Mouse (Mus musculus) limb, embryonic 14.5 days (tissue): ENCODE data around the gene Ces2b. TPM values are rescaled to one million over a fixed set of nuclear protein-coding genes. Genes with fewer than 3 reads are reported as not detected.
A peak's percentile ranks its signal among the peaks of the same experiment; 100 is the strongest.

Experiments
- ATAC-seq: fragments of 200-750 bp; cut with Nextera tagmentation; 2 replicates; pipeline ENCODE4 v1.8.0; 2017; ENCODE audit warnings: low read depth, moderate number of reproducible peaks, moderate TSS enrichment; ENCODE audit not compliant: low FRiP score
- DNase-seq: peaks from one replicate; pipeline ENCODE4 v3.0.0-alpha.2; 2015; ENCODE audit warnings: low spot score
- H3K27ac ChIP-seq: fragments of 300-500 bp; sonication (generic); replicated peaks from 2 replicates; pipeline ENCODE4 v1.5.1; 2014; ENCODE audit warnings: low read depth, mild to moderate bottlenecking, low read length, moderate library complexity, mixed read lengths
- H3K27me3 ChIP-seq: fragments of 300-500 bp; sonication (generic); 2 replicates; pipeline ENCODE4 v1.6.1; 2014; ENCODE audit warnings: low read length, mixed read lengths; ENCODE audit not compliant: control insufficient read depth, insufficient read depth
- H3K36me3 ChIP-seq: fragments of 300-500 bp; sonication (generic); 2 replicates; pipeline ENCODE4 v1.6.1; 2014; ENCODE audit warnings: mild to moderate bottlenecking, low read length, moderate library complexity, mixed read lengths; ENCODE audit not compliant: control insufficient read depth, insufficient read depth
- H3K4me1 ChIP-seq: fragments of 300-500 bp; sonication (generic); 2 replicates; pipeline ENCODE4 v1.6.1; 2014; ENCODE audit warnings: antibody characterized with exemption, low read length, mixed read lengths; ENCODE audit not compliant: control insufficient read depth, insufficient read depth
- H3K4me2 ChIP-seq: fragments of 300-500 bp; sonication (generic); replicated peaks from 2 replicates; pipeline ENCODE4 v1.6.1; 2014; ENCODE audit warnings: low read depth, mild to moderate bottlenecking, low read length, moderate library complexity; ENCODE audit not compliant: severe bottlenecking
- H3K4me3 ChIP-seq: fragments of 300-500 bp; sonication (generic); replicated peaks from 2 replicates; pipeline ENCODE4 v1.5.1; 2014; ENCODE audit warnings: low read length
- H3K9ac ChIP-seq: fragments of 300-500 bp; sonication (generic); 2 replicates; pipeline ENCODE4 v1.6.1; 2014; ENCODE audit warnings: mild to moderate bottlenecking, low read depth, low read length, moderate library complexity; ENCODE audit not compliant: severe bottlenecking
- H3K9me3 ChIP-seq: fragments of 300-500 bp; sonication (generic); 2 replicates; pipeline ENCODE4 v1.6.1; 2016; ENCODE audit warnings: low read length; ENCODE audit not compliant: control insufficient read depth
- POLR2A ChIP-seq: fragments of 200-500 bp; IDR thresholded peaks from 2 replicates; pipeline ENCODE4 v1.8.0; 2012; ENCODE audit warnings: inconsistent platforms, mild to moderate bottlenecking, moderate library complexity, borderline replicate concordance; ENCODE audit not compliant: insufficient read depth, insufficient read length; ENCODE audit errors: extremely low read depth
- WGBS: fragments of 180-500 bp; shearing (Covaris S2); extraction: QIAGEN DNeasy Blood & Tissue Kit; methylation state at CpG from one replicate; pipeline ENCODE4 v1.1.7; 2014; 5-methylcytosine and 5-hydroxymethylcytosine counted together
- polyA plus RNA-seq, 2 experiments: library from polyadenylated mRNA; depleted of rRNA in 1 of 2; stranded (reverse) in 1 of 2; unstranded in 1 of 2; fragments of >200 nt; fragmentation: Nextera tagmentation in 1 of 2; extraction: Ambion mirVana in 1 of 2; gene quantifications; 2 replicates each; pipeline versions ENCODE4 v1.2.1 to v1.2.3; 2012 to 2014

Ces2b gene
- 0.13 and 0.14 TPM in 2 replicates for polyA plus RNA-seq (2012; rRNA removed)
- polyA plus RNA-seq (2014; fragmentation: Nextera tagmentation; extraction: Ambion mirVana), result 0.15 and 0.22 TPM in 2 replicates

GRCm38 (mm10) chr8:104831440-104831839, at the start of gene Ces2b:
Ces2b (plus strand) TSS chr8:104831572.
- H3K27ac ChIP-seq, result no peak within 1 kb of the TSS
- no peaks in the 10 kb centered on the region for H3K9me3 ChIP-seq
- H3K4me1 ChIP-seq, result no peaks in the 10 kb centered on the region
- no peaks in the 10 kb centered on the region for H3K36me3 ChIP-seq
- TF ChIP-seq POLR2A, result no peak
- 72% methylated on average over 5 of the region's 5 CpGs for WGBS
- no peak within 1 kb of the TSS for H3K9ac ChIP-seq
- ATAC-seq, result no peak
- no peak within 1 kb of the TSS for H3K4me3 ChIP-seq
- no peak for DNase-seq
- H3K27me3 ChIP-seq, result no peaks in the 10 kb centered on the region
- no peak within 1 kb of the TSS for H3K4me2 ChIP-seq

- H3K27ac ChIP-seq, result no peak overlapping the region
- no peak overlapping the region for H3K4me2 ChIP-seq
- H3K4me1 ChIP-seq, result no peaks in the 10 kb centered on the region
- no peaks in the 10 kb centered on the region for H3K27me3 ChIP-seq
- 57% methylated on average over 1 of the region's 1 CpGs for WGBS
- DNase-seq (no peak), ATAC-seq (no peak)
- no peak for TF ChIP-seq POLR2A
- H3K9me3 ChIP-seq, result no peaks in the 10 kb centered on the region
- no peak overlapping the region for H3K9ac ChIP-seq
- H3K4me3 ChIP-seq, result no peak overlapping the region
- H3K36me3 ChIP-seq, result no peaks in the 10 kb centered on the region
Measured at GRCm38 (mm10) chr8:104787049-104787448, 44.3 kb upstream of the Ces2b start.

GRCm38 (mm10) chr8:104788929-104789328, 42.4 kb upstream of the Ces2b start:
- TF ChIP-seq POLR2A, result no peak
- 71% methylated on average over 2 of the region's 2 CpGs for whole genome bisulfite sequencing

GRCm38 (mm10) chr8:104789886-104790680, 41.3 kb upstream of the Ces2b start:
- DNase-seq, result peak; percentile 31
- no peaks in the 10 kb centered on the region for H3K27me3 ChIP-seq
- 62% methylated on average over 3 of the region's 3 CpGs for WGBS

More at GRCm38 (mm10) chr8:104788929-104789328, 42.4 kb upstream of the Ces2b start:
- ATAC-seq (no peak), DNase-seq (no peak)
- Histone ChIP-seq H3K4me1 (no peaks in the 10 kb centered on the region), H3K4me3 (no peak overlapping the region), H3K27ac (no peak overlapping the region), H3K9ac (no peak overlapping the region), H3K9me3 (no peaks in the 10 kb centered on the region), H3K36me3 (no peaks in the 10 kb centered on the region), H3K4me2 (no peak overlapping the region), H3K27me3 (no peaks in the 10 kb centered on the region)

GRCm38 (mm10) chr8:104799385-104799784, 32.0 kb upstream of the Ces2b start:
- no peak for TF ChIP-seq POLR2A
- Histone ChIP-seq H3K27me3 (no peaks in the 10 kb centered on the region), H3K4me1 (no peaks in the 10 kb centered on the region), H3K4me3 (no peak overlapping the region), H3K9me3 (no peaks in the 10 kb centered on the region), H3K9ac (no peak overlapping the region), H3K27ac (no peak overlapping the region), H3K4me2 (no peak overlapping the region), H3K36me3 (no peaks in the 10 kb centered on the region)
- ATAC-seq (no peak), DNase-seq (no peak)
- 77% methylated on average over 1 of the region's 1 CpGs for WGBS

More at GRCm38 (mm10) chr8:104789886-104790680, 41.3 kb upstream of the Ces2b start:
- TF ChIP-seq POLR2A, result no peak
- no peak overlapping the region for H3K27ac ChIP-seq
- no peak overlapping the region for H3K4me2 ChIP-seq
- H3K4me3 ChIP-seq, result no peak overlapping the region
- no peaks in the 10 kb centered on the region for H3K36me3 ChIP-seq
- ATAC-seq, result no peak
- H3K4me1 ChIP-seq, result no peaks in the 10 kb centered on the region
- H3K9ac ChIP-seq, result no peak overlapping the region
- no peaks in the 10 kb centered on the region for H3K9me3 ChIP-seq
